Mouse (Mus musculus): Measurements from ENCODE around the gene Lrrc1. TPM values are rescaled to one million over a fixed set of nuclear protein-coding genes. Genes with fewer than 3 reads are reported as not detected.
A peak's percentile ranks its signal among the peaks of the same experiment; 100 is the strongest.

Gene Lrrc1
- polyA plus RNA-seq, 1 experiment from 2014 or later: 19.7 TPM

DNA sequence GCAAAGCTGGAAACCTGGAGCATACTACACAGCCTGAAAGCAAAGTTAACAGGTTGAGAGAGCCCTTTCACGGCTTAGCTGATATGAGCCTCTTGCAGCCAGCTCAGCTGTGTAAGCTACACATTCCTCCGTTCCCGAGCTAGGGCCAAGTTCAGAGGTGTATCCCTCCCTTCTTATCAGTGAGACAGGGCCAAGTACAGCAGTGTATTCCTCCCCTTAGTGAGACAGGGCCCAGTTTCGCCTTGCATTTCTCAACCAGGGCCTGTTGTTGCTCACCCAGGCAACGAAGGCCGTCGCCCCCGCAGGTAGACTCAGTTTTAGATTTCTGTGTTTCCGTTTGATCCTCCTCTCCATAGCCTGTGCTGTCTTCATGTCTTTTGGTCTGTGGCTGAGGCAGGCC, 11.8 kb upstream of the Lrrc1 start:
- Histone ChIP-seq H3K4me2 (replicated peaks; ENCODE audit: low read depth, low read length) (no peak overlapping the region), H3K36me3 (ENCODE audit: control insufficient read depth, insufficient read depth, low read length) (no peaks in the 10 kb centered on the region), H3K27ac (ENCODE audit: low read length) (no peak overlapping the region), H3K27me3 (ENCODE audit: control insufficient read depth, insufficient read depth, low read length) (no peaks in the 10 kb centered on the region), H3K4me1 (ENCODE audit: control insufficient read depth, insufficient read depth, low read length) (no peaks in the 10 kb centered on the region), H3K9ac (replicated peaks; ENCODE audit: low read depth, low read length) (no peak overlapping the region), H3K4me3 (ENCODE audit: low read depth, low read length) (no peak overlapping the region), H3K9me3 (ENCODE audit: control insufficient read depth, low read depth, low read length) (no peaks in the 10 kb centered on the region)
- ATAC-seq (ENCODE audit: insufficient number of reproducible peaks, insufficient read depth, low FRiP score, low read depth): no peak
- WGBS: 69% methylated on average over 9 of the region's 9 CpGs

DNA sequence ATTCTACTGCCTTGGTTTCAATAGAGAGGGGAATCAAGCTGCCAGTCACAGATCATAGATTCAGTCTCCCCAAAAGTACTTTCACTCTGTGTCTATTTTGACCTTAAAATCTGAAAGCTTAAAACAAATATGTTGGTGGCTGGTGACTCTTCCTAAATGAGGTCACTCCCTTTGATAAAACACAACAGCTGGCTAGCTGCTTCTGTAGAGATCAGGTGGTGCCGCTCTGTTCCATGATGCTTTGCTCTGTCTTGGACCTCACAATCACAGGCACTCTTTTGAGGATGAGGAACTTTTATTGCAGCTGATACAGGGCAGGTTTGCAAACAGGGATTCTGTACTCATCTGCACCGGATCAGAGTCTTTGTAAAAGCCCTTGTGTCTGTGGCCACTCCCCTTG, 8.8 kb upstream of the Lrrc1 start:
- no peaks in the 10 kb centered on the region for H3K9me3 ChIP-seq (ENCODE audit: control insufficient read depth, low read depth, low read length)
- H3K4me2 ChIP-seq (replicated peaks; ENCODE audit: low read depth, low read length): no peak overlapping the region
- H3K4me3 ChIP-seq (ENCODE audit: low read depth, low read length): no peak overlapping the region
- WGBS: 60% methylated on average over 2 of the region's 2 CpGs
- no peak overlapping the region for H3K27ac ChIP-seq (ENCODE audit: low read length)
- no peaks in the 10 kb centered on the region for H3K27me3 ChIP-seq (ENCODE audit: control insufficient read depth, insufficient read depth, low read length)
- H3K9ac ChIP-seq (replicated peaks; ENCODE audit: low read depth, low read length): no peak overlapping the region
- ATAC-seq (ENCODE audit: insufficient number of reproducible peaks, insufficient read depth, low FRiP score, low read depth): no peak
- no peaks in the 10 kb centered on the region for H3K4me1 ChIP-seq (ENCODE audit: control insufficient read depth, insufficient read depth, low read length)
- H3K36me3 ChIP-seq (ENCODE audit: control insufficient read depth, insufficient read depth, low read length): no peaks in the 10 kb centered on the region

DNA sequence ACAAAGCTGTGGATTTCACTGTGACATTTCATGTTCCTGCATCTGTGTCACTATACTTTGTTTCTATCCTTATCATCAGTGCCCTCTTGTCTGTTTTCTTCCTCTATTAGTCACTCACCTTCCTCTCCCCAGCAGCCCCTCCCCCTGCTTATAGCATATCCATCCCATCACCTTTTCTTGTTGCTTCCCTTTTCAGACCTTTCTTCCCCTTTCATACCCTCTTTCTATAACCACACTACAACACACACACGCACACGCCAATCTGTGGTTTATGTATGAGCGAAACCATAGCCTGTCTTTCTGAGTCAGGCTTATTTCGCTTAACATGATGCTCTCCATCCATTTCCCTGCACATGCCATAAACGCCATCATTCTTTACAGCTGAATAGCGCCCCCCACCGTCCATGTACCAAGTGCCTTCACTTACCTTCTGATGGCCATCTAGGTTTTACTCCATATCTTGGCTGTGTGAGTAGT, 6.4 kb upstream of the Lrrc1 start:
- Histone ChIP-seq H3K4me1 (ENCODE audit: control insufficient read depth, insufficient read depth, low read length) (no peaks in the 10 kb centered on the region), H3K4me2 (replicated peaks; ENCODE audit: low read depth, low read length) (no peak overlapping the region), H3K9me3 (ENCODE audit: control insufficient read depth, low read depth, low read length) (no peaks in the 10 kb centered on the region), H3K4me3 (ENCODE audit: low read depth, low read length) (no peak overlapping the region), H3K27ac (ENCODE audit: low read length) (no peak overlapping the region), H3K27me3 (ENCODE audit: control insufficient read depth, insufficient read depth, low read length) (no peaks in the 10 kb centered on the region), H3K36me3 (ENCODE audit: control insufficient read depth, insufficient read depth, low read length) (no peaks in the 10 kb centered on the region), H3K9ac (replicated peaks; ENCODE audit: low read depth, low read length) (no peak overlapping the region)
- WGBS: 72% methylated on average over 7 of the region's 7 CpGs
- ATAC-seq (ENCODE audit: insufficient number of reproducible peaks, insufficient read depth, low FRiP score, low read depth): no peak

DNA sequence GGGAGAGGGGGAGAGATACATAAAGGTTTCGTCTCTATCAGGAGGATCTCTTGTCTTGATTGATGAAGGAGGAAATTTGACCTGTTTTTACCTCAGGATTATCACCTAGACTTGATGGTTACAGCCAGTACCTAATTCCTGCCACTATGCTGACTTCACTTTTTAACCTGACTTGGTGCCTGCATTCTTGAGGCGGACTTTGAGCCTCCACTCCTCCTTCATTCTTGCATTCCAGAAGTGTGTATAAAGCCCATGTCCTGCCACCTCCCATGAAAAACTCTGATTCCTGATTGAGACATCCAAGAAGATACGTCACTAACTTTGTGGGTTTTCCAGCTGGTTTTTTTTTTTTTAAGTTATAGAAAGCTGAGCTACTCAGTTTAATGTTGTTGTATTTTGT, 1.3 kb upstream of the Lrrc1 start:
- no peak for ATAC-seq (ENCODE audit: insufficient number of reproducible peaks, insufficient read depth, low FRiP score, low read depth)
- Histone ChIP-seq H3K27me3 (ENCODE audit: control insufficient read depth, insufficient read depth, low read length) (no peaks in the 10 kb centered on the region), H3K9me3 (ENCODE audit: control insufficient read depth, low read depth, low read length) (no peaks in the 10 kb centered on the region), H3K4me2 (replicated peaks; ENCODE audit: low read depth, low read length) (peak overlapping the region; percentile 95), H3K36me3 (ENCODE audit: control insufficient read depth, insufficient read depth, low read length) (no peaks in the 10 kb centered on the region), H3K4me1 (ENCODE audit: control insufficient read depth, insufficient read depth, low read length) (peaks cover 6% of the 10 kb centered on the region), H3K4me3 (ENCODE audit: low read depth, low read length) (no peak overlapping the region), H3K9ac (replicated peaks; ENCODE audit: low read depth, low read length) (no peak overlapping the region), H3K27ac (ENCODE audit: low read length) (no peak overlapping the region)
- 40% methylated on average over 3 of the region's 3 CpGs for WGBS

DNA sequence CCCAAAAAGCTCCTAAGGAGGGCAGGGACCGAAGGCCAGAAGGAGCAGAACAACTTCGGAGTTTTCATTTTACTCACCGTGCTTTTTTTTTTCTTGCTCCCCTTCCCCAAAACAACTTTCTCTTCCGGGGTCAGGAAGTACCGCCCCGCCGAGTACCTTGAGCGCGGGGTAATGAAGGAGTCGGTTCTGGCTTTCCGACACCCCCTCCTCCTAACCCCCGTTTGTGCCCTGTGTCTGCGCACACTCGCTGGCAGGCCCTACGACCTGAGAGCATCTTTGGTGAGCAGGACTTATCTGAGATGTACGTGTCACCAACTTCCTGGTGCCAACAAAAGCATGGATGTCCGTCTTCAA, 375 bp upstream of the Lrrc1 start:
- WGBS: under 1% methylated on average over 17 of the region's 17 CpGs
- Histone ChIP-seq H3K27ac (ENCODE audit: low read length) (peak overlapping the region; percentile 86; the same call in 1 of the 2 replicates), H3K4me1 (ENCODE audit: control insufficient read depth, insufficient read depth, low read length) (peaks cover 6% of the 10 kb centered on the region), H3K9ac (replicated peaks; ENCODE audit: low read depth, low read length) (peak overlapping the region; percentile 63; the same call in 1 of the 2 replicates), H3K4me2 (replicated peaks; ENCODE audit: low read depth, low read length) (peak overlapping the region; percentile 95), H3K9me3 (ENCODE audit: control insufficient read depth, low read depth, low read length) (no peaks in the 10 kb centered on the region), H3K36me3 (ENCODE audit: control insufficient read depth, insufficient read depth, low read length) (no peaks in the 10 kb centered on the region), H3K27me3 (ENCODE audit: control insufficient read depth, insufficient read depth, low read length) (no peaks in the 10 kb centered on the region), H3K4me3 (ENCODE audit: low read depth, low read length) (peak overlapping the region; percentile 84)
- peak; percentile 35; the same call in 1 of the 2 replicates for ATAC-seq (ENCODE audit: insufficient number of reproducible peaks, insufficient read depth, low FRiP score, low read depth)

DNA sequence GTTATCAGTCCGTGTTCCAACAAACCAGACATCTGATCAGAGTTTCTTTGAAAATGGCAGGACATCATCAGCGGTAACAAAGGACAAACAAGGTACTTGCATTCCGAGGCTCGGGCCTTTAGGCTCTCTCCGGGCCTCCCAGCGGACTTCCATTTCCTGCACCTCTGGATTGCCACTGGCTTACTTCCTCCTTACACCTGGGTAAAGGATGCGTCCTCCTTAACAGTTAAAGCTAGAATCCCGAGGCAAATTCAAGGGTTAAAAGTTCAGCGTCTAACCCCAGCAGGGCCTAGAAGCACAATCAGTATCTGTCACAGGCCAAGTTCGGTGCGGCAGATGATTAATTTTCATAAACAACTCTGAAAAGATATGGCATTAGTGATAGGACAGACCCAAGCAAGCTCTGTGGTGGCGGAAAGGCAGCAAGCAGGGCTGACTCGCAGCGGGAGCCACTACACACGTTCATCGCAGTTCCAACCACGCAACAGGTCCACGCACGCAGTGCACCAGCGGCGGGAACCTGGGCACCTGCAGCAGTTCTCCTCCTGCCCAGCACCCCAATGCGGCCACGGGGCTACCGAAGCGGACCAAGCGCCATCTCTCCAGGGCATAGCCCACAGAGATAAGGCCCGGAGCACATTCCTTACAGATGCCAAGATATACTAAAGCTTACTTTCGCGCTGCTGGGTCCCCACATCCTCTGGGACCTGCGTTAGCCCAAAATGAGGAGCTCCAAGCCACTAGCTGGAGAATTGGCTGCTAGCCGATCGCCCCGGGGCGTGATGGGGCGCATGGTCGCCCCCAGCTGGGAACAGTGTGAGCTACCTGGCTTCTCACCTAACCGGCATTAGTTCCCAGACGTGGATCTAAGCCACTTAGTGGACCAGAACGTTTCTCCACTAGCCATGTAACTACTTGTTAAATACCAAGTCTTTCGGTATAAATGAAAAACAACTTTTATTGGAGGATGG, 1.0 kb downstream of the Lrrc1 start:
- H3K4me2 ChIP-seq (replicated peaks; ENCODE audit: low read depth, low read length): peak overlapping the region; percentile 95
- peak; percentile 38; the same call in 1 of the 2 replicates for ATAC-seq (ENCODE audit: insufficient number of reproducible peaks, insufficient read depth, low FRiP score, low read depth)
- H3K4me1 ChIP-seq (ENCODE audit: control insufficient read depth, insufficient read depth, low read length): peaks cover 6% of the 10 kb centered on the region
- no peaks in the 10 kb centered on the region for H3K36me3 ChIP-seq (ENCODE audit: control insufficient read depth, insufficient read depth, low read length)
- peak overlapping the region; percentile 84 for H3K4me3 ChIP-seq (ENCODE audit: low read depth, low read length)
- no peaks in the 10 kb centered on the region for H3K27me3 ChIP-seq (ENCODE audit: control insufficient read depth, insufficient read depth, low read length)
- H3K27ac ChIP-seq (ENCODE audit: low read length): peak overlapping the region; percentile 86; the same call in 1 of the 2 replicates
- H3K9me3 ChIP-seq (ENCODE audit: control insufficient read depth, low read depth, low read length): peaks cover 2% of the 10 kb centered on the region; the same call in 1 of the 2 replicates
- H3K9ac ChIP-seq (replicated peaks; ENCODE audit: low read depth, low read length): peak overlapping the region; percentile 63
- under 1% methylated on average over 40 of the region's 40 CpGs for WGBS

DNA sequence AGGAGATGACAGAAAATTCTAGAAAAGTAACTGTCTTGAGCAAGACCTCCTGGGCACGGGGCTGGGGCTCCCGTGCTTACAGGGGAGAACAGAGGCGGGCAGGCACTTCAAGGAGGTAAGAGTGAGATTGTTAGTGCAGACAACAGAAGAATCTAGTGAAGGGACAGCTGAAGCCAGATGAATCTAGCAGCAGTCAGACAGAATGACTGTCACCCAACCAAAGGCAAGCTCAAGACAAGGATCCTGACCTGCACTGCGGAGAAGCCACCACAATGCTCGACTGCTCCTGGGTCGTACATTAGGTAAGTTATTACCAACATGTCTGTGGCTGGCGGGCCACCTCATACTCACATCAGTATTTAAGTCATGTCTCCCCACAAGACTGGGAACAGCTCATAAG, 3.1 kb downstream of the Lrrc1 start:
- Histone ChIP-seq H3K36me3 (ENCODE audit: control insufficient read depth, insufficient read depth, low read length) (no peaks in the 10 kb centered on the region), H3K27me3 (ENCODE audit: control insufficient read depth, insufficient read depth, low read length) (no peaks in the 10 kb centered on the region), H3K4me1 (ENCODE audit: control insufficient read depth, insufficient read depth, low read length) (peaks cover 15% of the 10 kb centered on the region), H3K4me3 (ENCODE audit: low read depth, low read length) (no peak overlapping the region), H3K27ac (ENCODE audit: low read length) (no peak overlapping the region), H3K9ac (replicated peaks; ENCODE audit: low read depth, low read length) (no peak overlapping the region), H3K4me2 (replicated peaks; ENCODE audit: low read depth, low read length) (no peak overlapping the region), H3K9me3 (ENCODE audit: control insufficient read depth, low read depth, low read length) (peaks cover 2% of the 10 kb centered on the region; the same call in 1 of the 2 replicates)
- ATAC-seq (ENCODE audit: insufficient number of reproducible peaks, insufficient read depth, low FRiP score, low read depth): no peak
- 93% methylated on average over 7 of the region's 7 CpGs for WGBS

DNA sequence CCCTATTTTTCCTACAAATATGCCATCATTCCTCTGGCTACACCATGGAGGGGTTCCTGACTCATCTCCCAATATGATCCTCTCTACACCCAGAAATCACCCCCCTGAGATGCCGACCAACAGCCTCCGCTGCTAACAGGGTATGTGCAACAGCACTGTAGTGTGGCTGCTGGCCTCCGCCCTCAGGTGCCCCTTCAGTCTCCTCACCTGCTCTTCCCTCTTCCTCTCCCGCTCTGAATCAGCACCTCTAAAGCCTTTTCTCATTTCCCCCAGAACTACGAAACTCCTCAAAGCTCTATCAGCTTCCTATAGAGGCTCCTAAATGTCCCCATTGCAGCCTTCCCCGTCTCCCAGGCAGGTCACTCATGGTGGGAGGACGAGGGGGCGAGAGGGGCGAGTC, 5.4 kb downstream of the Lrrc1 start:
- no peak for ATAC-seq (ENCODE audit: insufficient number of reproducible peaks, insufficient read depth, low FRiP score, low read depth)
- Histone ChIP-seq H3K27me3 (ENCODE audit: control insufficient read depth, insufficient read depth, low read length) (no peaks in the 10 kb centered on the region), H3K4me1 (ENCODE audit: control insufficient read depth, insufficient read depth, low read length) (peaks cover 21% of the 10 kb centered on the region; the same call in 1 of the 2 replicates), H3K27ac (ENCODE audit: low read length) (no peak overlapping the region), H3K36me3 (ENCODE audit: control insufficient read depth, insufficient read depth, low read length) (no peaks in the 10 kb centered on the region), H3K4me3 (ENCODE audit: low read depth, low read length) (no peak overlapping the region), H3K4me2 (replicated peaks; ENCODE audit: low read depth, low read length) (no peak overlapping the region), H3K9ac (replicated peaks; ENCODE audit: low read depth, low read length) (no peak overlapping the region), H3K9me3 (ENCODE audit: control insufficient read depth, low read depth, low read length) (peaks cover 2% of the 10 kb centered on the region; the same call in 1 of the 2 replicates)
- WGBS: 93% methylated on average over 9 of the region's 9 CpGs

Measured in stomach, embryonic 14.5 days (tissue).